Mouse (Mus musculus) hindbrain, embryonic 16.5 days (tissue): ENCODE measurements around the gene Ppp3ca. TPM values are rescaled to one million over a fixed set of nuclear protein-coding genes. Genes with fewer than 3 reads are reported as not detected.

Experiments
- ATAC-seq: fragments of 200-750 bp; cut with Nextera tagmentation; 2 replicates; pipeline ENCODE4 v1.8.0; 2017; ENCODE audit warnings: moderate TSS enrichment, moderate library complexity
- H3K27ac ChIP-seq: fragments of 300-500 bp; sonication (generic); 2 replicates; pipeline ENCODE4 v1.5.1; 2014; ENCODE audit warnings: low read depth, mild to moderate bottlenecking, control low read depth, low read length, moderate library complexity
- H3K27me3 ChIP-seq: fragments of 300-500 bp; sonication (generic); replicated peaks from 2 replicates; pipeline ENCODE4 v1.6.1; 2014; ENCODE audit warnings: low read length; ENCODE audit not compliant: control insufficient read depth, insufficient read depth
- H3K36me3 ChIP-seq: fragments of 300-500 bp; sonication (generic); 2 replicates; pipeline ENCODE4 v1.6.1; 2014; ENCODE audit warnings: mild to moderate bottlenecking, low read length, moderate library complexity, mixed read lengths; ENCODE audit not compliant: control insufficient read depth, insufficient read depth
- H3K4me1 ChIP-seq: fragments of 300-500 bp; sonication (generic); 2 replicates; pipeline ENCODE4 v1.6.1; 2014; ENCODE audit warnings: low read depth, low read length; ENCODE audit not compliant: control insufficient read depth, insufficient read depth
- H3K4me2 ChIP-seq: fragments of 300-500 bp; sonication (generic); 2 replicates; pipeline ENCODE4 v1.6.1; 2014; ENCODE audit warnings: mild to moderate bottlenecking, low read length, control low read depth, moderate library complexity
- H3K4me3 ChIP-seq: fragments of 300-500 bp; sonication (generic); 2 replicates; pipeline ENCODE4 v1.5.1; 2014; ENCODE audit warnings: mild to moderate bottlenecking, low read length, control low read depth, moderate library complexity
- H3K9ac ChIP-seq: fragments of 300-500 bp; sonication (generic); 2 replicates; pipeline ENCODE4 v1.6.1; 2014; ENCODE audit warnings: low read depth, mild to moderate bottlenecking, control low read depth, low read length, moderate library complexity
- H3K9me3 ChIP-seq: fragments of 300-500 bp; sonication (generic); 2 replicates; pipeline ENCODE4 v1.6.1; 2014; ENCODE audit warnings: mild to moderate bottlenecking, low read length, moderate library complexity; ENCODE audit not compliant: control insufficient read depth
- WGBS: fragments of 180-500 bp; shearing (Covaris S2); extraction: QIAGEN DNeasy Blood & Tissue Kit; methylation state at CpG from one replicate; pipeline ENCODE4 v1.1.7; 2014; 5-methylcytosine and 5-hydroxymethylcytosine counted together
- polyA plus RNA-seq: library from polyadenylated mRNA; unstranded; fragments of >200 nt; fragmentation: Nextera tagmentation; extraction: Ambion mirVana; gene quantifications from 2 replicates; pipeline ENCODE4 v1.2.1, GENCODE M21; 2015

The Ppp3ca gene
- polyA plus RNA-seq, 1 experiment from 2014 or later, result 154 TPM

DNA sequence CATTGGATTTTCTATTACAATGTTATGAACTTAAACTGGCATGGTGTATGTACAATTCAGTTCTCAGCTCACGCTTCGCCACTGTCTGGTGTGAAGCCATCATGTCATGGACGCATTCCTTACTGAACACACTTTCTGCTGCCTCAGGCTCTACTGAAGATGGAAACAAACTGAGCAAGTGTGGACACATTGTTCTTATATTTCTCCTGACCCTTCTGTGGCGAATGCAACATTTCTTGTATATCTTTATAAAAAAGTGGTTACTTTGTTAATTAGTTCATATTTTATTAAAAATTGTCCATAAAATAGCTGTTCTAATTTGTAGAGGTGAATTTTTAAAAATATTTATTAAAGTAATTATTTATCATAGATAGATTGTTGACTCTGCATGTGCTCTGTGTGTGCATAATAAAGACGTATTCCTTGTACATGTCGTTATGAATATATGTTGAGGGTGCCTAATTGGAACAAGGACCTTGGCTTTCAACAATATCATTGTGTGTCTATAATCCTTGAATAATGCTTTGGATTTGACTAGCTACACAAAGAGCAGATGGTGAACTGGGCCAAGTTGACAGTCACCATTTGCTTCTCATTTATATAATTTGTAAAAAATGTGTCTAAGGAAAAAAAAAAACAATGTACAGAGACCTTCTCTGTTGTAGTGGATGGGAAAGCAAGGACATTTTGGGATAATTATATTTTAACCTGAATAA is 79.0 kb downstream of the Ppp3ca start:
- Histone ChIP-seq H3K4me2 (no peak overlapping the region), H3K4me1 (peaks cover 13% of the 10 kb centered on the region), H3K27ac (no peak overlapping the region), H3K4me3 (no peak overlapping the region), H3K9ac (no peak overlapping the region), H3K9me3 (no peaks in the 10 kb centered on the region), H3K27me3 (no peaks in the 10 kb centered on the region), H3K36me3 (no peaks in the 10 kb centered on the region)
- 67% methylated on average over 6 of the region's 6 CpGs for WGBS
- ATAC-seq, result no peak

DNA sequence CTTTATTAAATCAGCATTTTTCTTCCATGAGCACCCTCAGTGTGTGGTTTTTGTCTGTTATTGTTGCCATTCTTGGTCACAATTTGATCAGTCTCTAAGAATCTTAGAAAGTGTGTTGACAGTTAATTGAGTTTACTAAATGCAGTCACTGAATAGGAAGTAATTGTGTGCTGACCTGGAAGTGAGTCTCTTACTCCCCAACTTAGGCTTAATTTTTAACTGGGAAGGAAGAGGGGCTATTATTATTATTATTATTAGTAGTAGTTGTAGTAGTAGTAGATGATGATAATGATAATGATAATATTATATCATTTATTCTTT is 79.5 kb downstream of the Ppp3ca start:
- no peak overlapping the region for H3K4me3 ChIP-seq
- H3K9me3 ChIP-seq, result no peaks in the 10 kb centered on the region
- no peaks in the 10 kb centered on the region for H3K27me3 ChIP-seq
- no peak for ATAC-seq
- H3K36me3 ChIP-seq, result no peaks in the 10 kb centered on the region
- no peak overlapping the region for H3K27ac ChIP-seq
- no peak overlapping the region for H3K9ac ChIP-seq
- H3K4me2 ChIP-seq, result no peak overlapping the region
- peaks cover 12% of the 10 kb centered on the region for H3K4me1 ChIP-seq

GRCm38 (mm10) chr3:136749951-136750350 is 80.0 kb downstream of the Ppp3ca start:
- Histone ChIP-seq H3K9ac (no peak overlapping the region), H3K4me1 (peaks cover 11% of the 10 kb centered on the region), H3K36me3 (no peaks in the 10 kb centered on the region), H3K4me3 (no peak overlapping the region), H3K27ac (no peak overlapping the region), H3K27me3 (no peaks in the 10 kb centered on the region), H3K9me3 (no peaks in the 10 kb centered on the region), H3K4me2 (no peak overlapping the region)
- no peak for ATAC-seq
- 14% methylated on average over 2 of the region's 2 CpGs for WGBS

GRCm38 (mm10) chr3:136752126-136752716 is 82.3 kb downstream of the Ppp3ca start:
- Histone ChIP-seq H3K4me2 (no peak overlapping the region), H3K27me3 (no peaks in the 10 kb centered on the region), H3K9ac (no peak overlapping the region), H3K9me3 (no peaks in the 10 kb centered on the region), H3K4me3 (no peak overlapping the region), H3K27ac (no peak overlapping the region), H3K36me3 (no peaks in the 10 kb centered on the region), H3K4me1 (peaks cover 11% of the 10 kb centered on the region)
- WGBS, result 22% methylated on average over 5 of the region's 5 CpGs
- 0 out of 2 replicates have a peak, but pooled peaks have one; percentile 11 for ATAC-seq

DNA sequence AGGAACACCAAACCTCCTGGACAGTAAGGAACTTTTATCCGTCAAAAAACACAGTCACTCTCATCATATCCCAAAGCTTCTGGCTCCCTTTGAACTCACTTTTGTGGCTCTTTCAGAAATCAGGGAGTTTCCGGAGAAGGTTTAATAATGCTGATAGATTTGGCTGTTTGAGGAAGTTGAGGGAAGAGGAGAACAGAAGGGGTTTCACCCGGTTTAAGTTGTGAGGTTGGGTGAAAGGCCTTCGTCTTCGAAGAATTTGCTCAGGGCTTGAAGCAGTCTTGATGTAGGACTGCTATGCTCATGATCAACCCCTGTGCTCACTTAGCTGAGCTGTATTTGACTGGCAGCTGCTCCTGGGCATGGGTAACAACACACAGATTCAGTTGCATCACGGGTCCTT is 86.2 kb downstream of the Ppp3ca start:
- no peaks in the 10 kb centered on the region for H3K27me3 ChIP-seq
- WGBS, result 94% methylated on average over 6 of the region's 6 CpGs
- H3K4me2 ChIP-seq, result no peak overlapping the region
- no peaks in the 10 kb centered on the region for H3K9me3 ChIP-seq
- no peak overlapping the region for H3K9ac ChIP-seq
- no peaks in the 10 kb centered on the region for H3K36me3 ChIP-seq
- no peak overlapping the region for H3K4me3 ChIP-seq
- ATAC-seq, result no peak
- H3K4me1 ChIP-seq, result peaks cover 9% of the 10 kb centered on the region
- no peak overlapping the region for H3K27ac ChIP-seq

GRCm38 (mm10) chr3:136759446-136759845 is 89.5 kb downstream of the Ppp3ca start:
- H3K27ac ChIP-seq, result no peak overlapping the region
- H3K9ac ChIP-seq, result no peak overlapping the region
- 88% methylated on average over 12 of the region's 12 CpGs for WGBS
- H3K4me3 ChIP-seq, result no peak overlapping the region
- no peak overlapping the region for H3K4me2 ChIP-seq
- H3K36me3 ChIP-seq, result no peaks in the 10 kb centered on the region
- H3K27me3 ChIP-seq, result no peaks in the 10 kb centered on the region
- no peaks in the 10 kb centered on the region for H3K4me1 ChIP-seq
- no peaks in the 10 kb centered on the region for H3K9me3 ChIP-seq
- ATAC-seq, result peak; percentile 16; the same call in 1 of the 2 replicates

DNA sequence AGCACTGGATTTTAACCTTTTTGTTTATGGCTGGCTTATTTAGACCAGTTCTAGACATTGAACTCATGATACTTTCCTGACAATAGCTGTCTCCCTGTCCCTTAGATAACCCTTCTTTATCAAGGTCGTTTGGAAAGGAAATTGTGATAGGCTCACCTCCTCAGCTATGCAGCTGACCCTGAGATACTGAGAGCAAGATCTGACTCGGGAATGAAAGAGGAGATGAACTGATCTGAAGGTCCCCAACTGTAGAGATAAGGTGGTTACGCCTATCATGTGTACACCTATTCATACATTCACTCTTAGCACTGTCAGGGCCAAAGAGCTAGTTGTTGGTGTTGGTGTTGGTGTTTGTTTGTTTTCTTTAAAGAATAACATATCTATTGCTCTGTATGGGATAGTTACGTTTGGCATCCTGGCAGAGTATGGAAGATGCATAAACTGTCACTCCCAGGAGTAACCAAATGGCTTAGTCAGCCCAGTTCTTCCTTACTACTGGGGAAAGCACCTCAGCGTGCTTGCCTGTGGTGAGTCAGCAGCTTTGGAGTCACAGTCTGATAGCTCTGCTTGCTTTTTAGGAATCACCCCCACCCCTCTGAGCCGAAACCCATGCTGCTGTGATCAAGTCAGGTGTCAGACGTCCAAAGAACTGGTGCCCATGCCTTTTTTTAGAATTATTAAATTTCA is 91.5 kb downstream of the Ppp3ca start:
- 82% methylated on average over 7 of the region's 7 CpGs for WGBS
- Histone ChIP-seq H3K27ac (no peak overlapping the region), H3K27me3 (no peaks in the 10 kb centered on the region)

GRCm38 (mm10) chr3:136761979-136762341 is 92.0 kb downstream of the Ppp3ca start:
- Histone ChIP-seq H3K4me1 (peaks cover 5% of the 10 kb centered on the region), H3K9ac (no peak overlapping the region), H3K9me3 (no peaks in the 10 kb centered on the region), H3K36me3 (no peaks in the 10 kb centered on the region), H3K27ac (no peak overlapping the region), H3K4me2 (no peak overlapping the region), H3K27me3 (no peaks in the 10 kb centered on the region), H3K4me3 (no peak overlapping the region)
- ATAC-seq, result no peak
- WGBS, result 92% methylated on average over 1 of the region's 1 CpGs

More for the DNA sequence above, 91.5 kb downstream of the Ppp3ca start:
- no peaks in the 10 kb centered on the region for H3K36me3 ChIP-seq
- no peak for ATAC-seq
- no peak overlapping the region for H3K4me3 ChIP-seq
- H3K9me3 ChIP-seq, result no peaks in the 10 kb centered on the region
- H3K4me2 ChIP-seq, result no peak overlapping the region
- no peak overlapping the region for H3K9ac ChIP-seq
- peaks cover 5% of the 10 kb centered on the region for H3K4me1 ChIP-seq

DNA sequence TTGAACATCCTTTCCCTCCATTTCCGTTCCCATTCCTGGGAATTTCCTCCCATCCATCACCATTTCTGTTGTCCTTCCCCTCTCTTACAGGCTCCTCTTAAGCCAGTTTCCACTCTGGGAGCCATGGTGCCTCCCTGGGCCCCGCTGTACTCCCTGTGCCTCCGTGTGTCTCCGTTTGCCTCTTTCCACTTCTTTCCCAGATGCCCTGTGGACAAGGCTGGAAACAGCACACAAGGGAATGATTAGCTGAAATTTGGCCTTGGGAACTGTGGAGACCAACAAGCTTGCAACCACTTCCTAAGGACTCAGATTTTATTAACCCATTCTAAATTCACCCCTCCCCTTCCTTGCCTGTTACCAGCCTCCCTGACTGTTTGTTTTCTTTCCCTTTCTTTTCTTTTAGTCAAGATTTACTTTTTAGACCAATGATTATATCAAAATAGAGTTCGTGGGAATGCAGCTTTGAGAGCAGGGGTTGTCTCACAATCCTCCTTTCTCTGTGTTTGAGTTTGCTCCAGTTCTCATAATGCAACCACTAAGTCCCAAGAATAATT is 93.9 kb downstream of the Ppp3ca start:
- H3K27ac ChIP-seq, result no peak overlapping the region
- no peaks in the 10 kb centered on the region for H3K36me3 ChIP-seq
- no peaks in the 10 kb centered on the region for H3K27me3 ChIP-seq
- H3K9me3 ChIP-seq, result no peaks in the 10 kb centered on the region
- H3K4me3 ChIP-seq, result no peak overlapping the region
- H3K4me2 ChIP-seq, result no peak overlapping the region
- WGBS, result 71% methylated on average over 5 of the region's 5 CpGs
- H3K4me1 ChIP-seq, result peaks cover 5% of the 10 kb centered on the region
- ATAC-seq, result no peak
- no peak overlapping the region for H3K9ac ChIP-seq
